Mouse (Mus musculus) gastrocnemius, postnatal 10 days (tissue): ENCODE data around the gene Nfs1. TPM values are rescaled to one million over a fixed set of nuclear protein-coding genes. Genes with fewer than 3 reads are reported as not detected.
"Not testable (repeated sequence)": the region's sequence is repeated elsewhere in the genome, so short reads cannot be mapped to it uniquely, and the experiment has no call there.

Source experiments
- DNase-seq: peaks from one replicate; pipeline ENCODE4 v3.0.0; 2021; ENCODE audit warnings: mixed read lengths
- long read RNA-seq, 2 experiments: library from polyadenylated mRNA; stranded (forward); transcript quantifications; one replicate each; pipeline ENCODE4 v2.0.0; 2021
- total RNA-seq, 2 experiments: library from RNA; stranded (reverse); gene quantifications; 2 replicates each; pipeline ENCODE4 v1.2.3; 2021

Gene Nfs1
- total RNA-seq: 10 to 100 TPM; 48.4 to 55.1 TPM
- long read RNA-seq, experiment 1, transcript Nfs1-201 (13 exons, 2,051 nt): major isoform, 102 of 116 reads
- long read RNA-seq, experiment 1, partial matches to known transcripts: 3 of 116 reads
- long read RNA-seq, experiment 1, other reads (novel, unspliced or antisense): 10 of 116 reads
- long read RNA-seq, experiment 2, transcript Nfs1-201 (13 exons, 2,051 nt): major isoform, 132 of 143 reads
- long read RNA-seq, experiment 2, partial matches to known transcripts: 5 of 143 reads
- long read RNA-seq, experiment 2, other reads (novel, unspliced or antisense): 6 of 143 reads

DNA sequence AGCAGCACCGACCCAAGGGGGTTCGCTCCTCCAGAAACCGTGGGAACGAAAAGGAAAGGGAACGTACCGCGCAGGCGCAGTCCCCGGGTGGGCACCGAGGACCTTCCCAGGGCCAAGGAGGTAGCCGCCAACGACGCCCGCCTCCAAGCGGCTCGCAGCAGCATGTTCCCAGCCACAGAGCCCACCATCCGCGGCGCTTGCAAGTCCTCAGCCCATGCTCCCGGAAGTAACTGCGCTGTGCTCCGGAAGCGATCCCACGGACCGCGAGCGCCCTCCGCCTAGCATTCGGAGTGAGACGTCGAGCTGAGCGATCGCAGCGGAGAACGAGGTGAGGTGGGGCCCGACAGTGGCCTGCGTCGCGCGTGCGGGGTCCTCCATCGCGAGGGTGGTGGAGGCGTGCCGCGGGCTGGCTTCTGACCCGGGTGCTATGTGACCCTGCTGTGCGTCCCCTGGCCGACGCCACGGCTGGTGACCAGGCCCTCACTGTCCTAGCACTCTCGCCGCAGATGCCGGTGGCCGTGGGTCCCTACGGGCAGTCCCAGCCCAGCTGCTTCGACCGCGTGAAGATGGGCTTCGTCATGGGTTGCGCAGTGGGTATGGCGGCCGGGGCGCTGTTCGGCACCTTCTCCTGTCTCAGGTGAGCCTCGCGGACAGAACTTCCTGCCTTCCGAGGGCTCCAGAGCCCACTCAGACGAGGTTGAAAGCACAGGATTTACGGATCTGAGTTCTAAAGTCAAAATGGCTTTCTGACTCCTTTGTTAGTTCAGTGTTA, at the start of gene Nfs1, which contains the start of gene Romo1:
Gene Nfs1, minus strand, starts transcription at position 234 of the 772 bp plus-strand sequence.
Gene Romo1, plus strand, starts transcription at position 87 of the 772 bp plus-strand sequence.
- peak; percentile 95 for DNase-seq

- DNase-seq: no peak
These were observed 49.3 kb upstream of the Nfs1 start for GRCm38 (mm10) chr2:156193066-156193862.

DNA sequence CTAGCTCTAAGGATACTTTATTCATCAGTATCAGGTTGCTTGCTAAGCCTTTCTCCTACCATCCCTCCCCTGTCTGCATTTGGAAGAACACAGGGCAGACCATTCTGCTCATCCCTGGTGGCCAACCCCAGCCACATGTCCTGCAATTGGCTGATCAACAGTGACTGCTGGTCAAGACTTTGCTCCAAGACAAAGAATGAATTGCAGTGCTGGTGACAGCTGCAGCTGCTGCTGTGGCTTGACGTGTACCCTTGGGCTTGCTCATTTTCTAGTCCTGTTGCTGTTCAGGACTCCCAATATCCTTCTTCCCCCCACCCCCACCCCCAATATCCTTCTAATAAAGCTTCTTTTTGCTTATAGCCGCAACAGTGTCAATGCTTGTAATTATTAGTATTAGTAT, 48.1 kb upstream of the Nfs1 start:
- DNase-seq: no peak

DNA sequence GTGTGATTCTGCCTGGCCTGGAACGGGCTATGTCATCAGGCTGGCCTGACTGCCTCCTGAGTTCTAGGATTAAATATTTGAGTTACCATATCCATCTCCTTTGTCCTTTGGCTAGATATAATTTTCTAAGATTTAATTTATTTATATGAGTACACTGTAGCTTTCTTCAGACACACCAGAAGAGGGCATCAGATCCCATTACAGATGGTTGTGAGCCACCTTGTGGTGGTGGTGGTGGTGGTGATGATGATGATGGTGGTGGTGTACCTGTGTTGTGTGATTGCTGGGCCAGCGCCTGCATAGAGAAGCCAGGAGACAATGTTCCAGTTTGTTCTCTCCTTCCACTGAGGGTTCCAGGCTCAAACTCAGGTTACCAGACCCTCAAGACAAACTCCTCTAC, 47.6 kb upstream of the Nfs1 start:
- DNase-seq: no peak

DNA sequence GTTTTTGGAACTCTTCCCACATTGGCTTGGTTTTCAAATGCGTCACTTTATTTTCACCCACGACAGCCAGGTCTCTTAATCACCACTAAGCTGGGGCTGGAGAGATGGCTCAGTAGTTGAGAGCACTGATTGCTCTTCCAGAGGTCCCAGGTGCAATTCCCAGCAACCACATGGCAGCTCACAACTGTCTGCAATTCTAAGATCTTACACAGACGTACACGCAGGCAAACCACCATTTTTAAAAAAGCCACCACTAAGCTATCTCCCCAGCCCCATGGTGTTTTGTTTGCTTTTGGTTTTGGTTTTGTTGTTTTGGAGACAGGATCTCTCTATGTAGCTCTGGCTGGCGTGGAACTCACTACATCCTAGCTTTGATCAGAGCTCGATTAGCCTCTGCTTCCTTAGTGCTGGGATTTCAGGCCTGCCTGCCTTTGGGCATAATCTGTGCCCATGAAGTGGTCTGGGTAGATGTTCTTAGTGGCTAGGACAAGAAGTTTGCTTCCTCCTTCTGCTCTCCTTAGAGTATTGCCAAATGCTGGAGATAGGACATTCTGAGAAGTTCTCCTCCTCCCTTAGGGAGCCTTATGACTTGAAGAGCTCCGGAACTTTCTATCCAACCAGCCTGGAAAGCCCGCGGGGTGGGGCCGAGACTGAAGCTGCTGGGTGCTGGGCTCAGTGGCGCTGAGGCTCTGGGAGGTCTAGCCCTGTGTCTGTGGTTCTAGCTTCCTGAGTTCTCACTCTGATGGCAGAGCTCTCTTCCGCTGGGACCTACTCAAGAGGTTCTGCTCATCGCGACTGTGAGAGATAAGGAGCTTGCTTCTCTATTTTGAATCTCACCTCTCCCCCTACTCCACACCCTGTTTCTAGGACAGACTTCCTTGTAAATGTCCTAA, 46.3 kb upstream of the Nfs1 start:
- DNase-seq: no peak

DNA sequence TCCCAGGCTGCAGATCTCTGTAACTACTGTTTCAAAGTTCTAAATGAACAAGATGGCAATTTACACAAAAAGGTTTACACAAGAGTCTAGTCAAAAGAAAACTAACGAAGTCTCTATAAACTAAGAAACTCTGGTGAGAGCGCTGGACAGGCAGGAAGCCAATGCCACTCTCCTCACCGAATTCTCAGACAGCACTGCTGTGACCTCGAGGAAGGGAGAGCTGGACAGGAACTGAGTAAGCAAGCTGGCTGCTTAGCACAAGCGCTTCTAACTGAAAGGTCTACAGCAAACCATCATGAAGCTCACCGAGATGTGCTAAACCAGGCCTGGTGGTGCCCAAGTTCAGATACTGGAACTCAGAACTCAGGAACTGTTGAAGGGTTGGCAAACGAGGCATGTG, 45.3 kb upstream of the Nfs1 start:
- not testable (repeated sequence) for DNase-seq

DNA sequence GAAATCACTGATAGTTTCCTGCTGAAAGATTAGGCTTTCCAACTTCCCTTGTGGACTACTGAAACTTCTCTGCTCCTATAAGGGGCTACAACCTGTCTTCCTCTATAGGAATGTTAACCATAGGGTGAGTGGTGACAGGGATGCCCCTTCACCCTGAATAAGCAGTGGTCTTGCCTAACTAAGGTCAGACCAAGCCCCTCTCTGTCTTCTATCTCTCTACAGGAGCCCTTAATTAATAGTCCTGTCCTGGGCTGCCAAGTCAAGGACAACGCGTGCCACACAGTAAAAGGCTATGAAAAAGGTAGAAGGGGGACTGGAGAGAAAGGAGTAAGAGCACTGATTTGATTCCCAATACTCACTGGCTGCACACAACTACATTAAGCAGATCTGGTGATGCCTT, 37.6 kb upstream of the Nfs1 start:
- no peak for DNase-seq

- no peak for DNase-seq
These were observed 37.0 kb upstream of the Nfs1 start for GRCm38 (mm10) chr2:156180824-156181590.

- peak; percentile 100 for DNase-seq
These were observed 36.3 kb upstream of the Nfs1 start, which contains the start of gene Rbm39 for GRCm38 (mm10) chr2:156180094-156180821. Gene Rbm39 (minus strand): TSS chr2:156180238.

GRCm38 (mm10) chr2:156179796-156180093, 35.8 kb upstream of the Nfs1 start:
- DNase-seq: no peak

DNA sequence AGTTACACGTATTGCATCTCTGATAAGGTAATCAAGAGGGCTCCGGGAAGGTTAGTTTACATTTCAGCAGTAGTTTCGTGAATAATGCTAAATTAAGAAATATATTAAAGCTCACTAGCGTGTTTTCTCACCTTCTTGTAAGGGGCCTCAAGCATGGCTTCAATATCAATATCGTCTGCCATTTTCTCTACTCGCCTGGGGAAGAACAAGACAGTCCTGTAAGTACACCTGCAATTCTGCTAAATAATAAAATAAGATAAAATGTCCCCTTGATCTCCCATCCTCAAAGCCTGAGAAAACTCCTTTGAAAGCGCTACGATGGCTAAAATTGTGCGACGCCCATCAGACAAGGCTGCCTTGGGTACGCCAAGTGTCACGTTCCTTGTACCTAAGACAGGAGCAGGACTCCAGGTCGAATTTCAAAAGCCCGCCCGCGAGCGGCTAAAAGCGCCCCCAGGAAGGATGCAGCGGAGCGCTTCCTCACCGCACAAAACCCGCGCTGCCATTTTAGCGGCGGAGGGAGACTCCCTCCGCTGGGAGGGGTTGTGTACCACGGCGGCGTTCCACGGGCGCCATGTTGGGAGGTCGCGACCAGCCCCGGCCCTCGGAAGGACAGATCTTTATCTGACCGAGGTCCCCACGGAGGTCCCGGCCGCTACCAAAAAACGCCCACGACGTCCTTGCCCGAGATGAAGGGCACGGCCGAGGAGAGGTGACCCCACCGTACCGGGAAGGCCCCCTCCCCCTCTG, 35.2 kb upstream of the Nfs1 start:
- DNase-seq: peak; percentile 82

GRCm38 (mm10) chr2:156177651-156178050, 33.7 kb upstream of the Nfs1 start:
- no peak for DNase-seq

DNA sequence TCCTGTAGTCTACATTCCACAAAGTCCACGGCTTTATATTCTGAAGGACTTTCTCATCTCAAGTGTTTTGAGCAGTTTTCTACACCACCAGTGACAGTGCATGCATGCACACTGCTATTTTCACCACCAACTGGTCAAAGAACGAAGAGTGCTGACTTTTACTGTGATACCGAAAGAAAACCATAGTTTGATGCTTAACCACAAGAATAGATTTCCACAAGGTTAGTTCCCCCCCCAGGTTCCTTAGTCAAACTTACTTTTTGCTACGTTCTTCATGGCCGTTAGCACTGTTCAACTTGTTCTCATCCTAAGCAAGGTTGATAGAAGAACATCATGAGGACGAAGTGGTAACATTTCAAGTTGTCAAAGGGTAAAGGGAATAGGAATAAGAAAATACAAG, 33.1 kb upstream of the Nfs1 start:
- DNase-seq: no peak

- no peak for DNase-seq
These were observed 22.6 kb upstream of the Nfs1 start for GRCm38 (mm10) chr2:156166557-156166956.

GRCm38 (mm10) chr2:156165478-156165877, 21.5 kb upstream of the Nfs1 start:
- DNase-seq: no peak

- no peak for DNase-seq
These were observed 7.6 kb upstream of the Nfs1 start for GRCm38 (mm10) chr2:156151538-156151937.

DNA sequence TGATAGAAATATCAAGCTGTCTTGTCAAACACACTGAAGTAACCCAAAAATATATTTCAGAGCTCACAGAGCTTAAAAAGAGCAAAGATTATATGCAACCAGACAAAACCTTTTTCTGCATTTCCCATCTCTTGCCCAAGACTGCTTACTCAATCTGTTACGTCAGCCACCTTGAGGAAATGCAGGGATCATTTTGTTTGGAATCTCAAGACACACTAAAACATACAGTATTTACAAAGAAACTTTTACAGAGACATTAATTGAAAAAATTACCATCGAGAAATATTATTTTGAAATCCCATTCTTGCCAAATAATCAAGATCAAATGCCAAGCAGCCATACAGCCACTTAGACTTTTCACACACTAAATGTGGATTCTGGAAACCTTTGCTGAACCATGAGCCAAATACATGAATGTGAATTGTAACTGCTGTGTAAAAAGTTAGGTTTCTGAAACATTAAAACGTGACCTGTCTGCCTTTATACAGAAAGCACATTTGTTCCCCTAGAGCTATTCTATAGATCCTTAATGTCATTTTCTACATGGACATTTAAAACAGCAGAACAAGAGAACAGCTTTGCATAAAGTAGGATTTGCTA, 3.4 kb upstream of the Nfs1 start:
- no peak for DNase-seq

DNA sequence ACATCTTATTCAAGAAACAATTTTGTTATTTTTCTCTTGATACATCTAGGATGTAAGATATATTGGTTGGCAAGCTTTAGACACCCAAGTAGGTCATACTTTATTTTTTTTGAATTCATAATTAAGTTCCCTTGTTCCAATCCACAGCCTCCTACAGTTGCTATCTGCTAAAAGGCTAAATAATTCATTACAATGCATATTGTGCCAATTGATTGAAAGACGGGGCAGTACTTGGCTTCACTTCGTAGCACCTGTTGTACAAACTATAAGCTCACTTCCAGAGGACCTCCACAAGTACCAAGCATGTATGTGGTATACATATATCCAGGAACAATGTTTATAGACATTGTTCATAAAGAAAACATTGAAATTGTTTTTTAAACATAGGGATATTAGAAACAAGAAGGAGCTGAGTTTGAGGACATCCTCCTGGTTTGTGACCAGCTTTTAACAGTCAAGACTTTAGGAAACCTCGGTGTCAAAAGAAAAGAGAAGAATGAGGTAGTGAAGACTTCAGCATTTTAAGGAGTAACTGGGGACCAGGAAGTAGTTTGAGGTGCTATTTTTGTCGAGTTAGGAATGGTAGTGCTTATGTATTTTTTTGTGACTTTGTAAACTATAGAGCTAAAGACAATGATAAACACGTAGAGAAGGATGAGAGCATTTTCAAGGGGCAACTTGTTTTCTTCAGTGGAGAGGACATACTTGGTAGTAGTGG, 2.4 kb upstream of the Nfs1 start:
- DNase-seq: no peak
